Mouse (Mus musculus) lung, adult 2 months (tissue): ENCODE data around the gene Simc1.

ENCODE experiments used
- CTCF ChIP-seq: fragments of 200-500 bp; IDR thresholded peaks from 2 replicates; pipeline ENCODE4 v1.5.1; 2011; ENCODE audit warnings: mild to moderate bottlenecking, low read length, control low read depth; ENCODE audit not compliant: insufficient read depth
- POLR2A ChIP-seq: fragments of 200-500 bp; IDR thresholded peaks from 2 replicates; pipeline ENCODE4 v1.6.1; 2011; ENCODE audit warnings: low read depth, mild to moderate bottlenecking, control low read depth, low read length, borderline replicate concordance; ENCODE audit errors: extremely low read depth

GRCm38 (mm10) chr13:54501352-54501751 lies 2.2 kb upstream of the Simc1 start:
- TF ChIP-seq CTCF, result no peak
- no peak for TF ChIP-seq POLR2A
